Mouse (Mus musculus) G1E (cell line): Measurements from ENCODE around the gene March4. TPM values are rescaled to one million over a fixed set of nuclear protein-coding genes. Genes with fewer than 3 reads are reported as not detected.

Experiments used
- ATAC-seq: 2 replicates; pipeline ENCODE4 v1.8.0; 2016; ENCODE audit warnings: mild to moderate bottlenecking; ENCODE audit not compliant: insufficient number of reproducible peaks, poor library complexity, low FRiP score, severe bottlenecking; ENCODE audit errors: extremely low read depth
- DNase-seq: peaks from one replicate; pipeline ENCODE4 v3.0.0; 2012; ENCODE audit warnings: low spot score
- H3K27me3 ChIP-seq: 2 replicates; pipeline ENCODE4 v1.6.1; 2012; ENCODE audit warnings: mild to moderate bottlenecking, low read length, inconsistent platforms; ENCODE audit not compliant: insufficient read depth
- H3K36me3 ChIP-seq: replicated peaks from 2 replicates; pipeline ENCODE3; 2012; ENCODE audit warnings: mild to moderate bottlenecking, inconsistent platforms
- H3K4me1 ChIP-seq: 2 replicates; pipeline ENCODE4 v1.6.1; 2012; ENCODE audit warnings: low read depth, low read length, inconsistent platforms, mixed read lengths; ENCODE audit not compliant: insufficient read depth
- H3K4me3 ChIP-seq: 2 replicates; pipeline ENCODE4 v1.5.1; 2012; ENCODE audit warnings: low read depth, mild to moderate bottlenecking, inconsistent platforms, low read length, moderate library complexity, mixed read lengths
- H3K9me3 ChIP-seq: replicated peaks from 2 replicates; pipeline ENCODE4 v1.6.1; 2012; ENCODE audit warnings: inconsistent platforms
- CTCF ChIP-seq: IDR thresholded peaks from 2 replicates; pipeline ENCODE4 v1.5.1; 2012; ENCODE audit warnings: low read depth, low read length, inconsistent platforms, mixed read lengths
- GATA1 ChIP-seq: IDR thresholded peaks from 2 replicates; pipeline ENCODE4 v1.6.1; 2012; ENCODE audit warnings: borderline replicate concordance, low read length, inconsistent platforms, mixed read lengths
- GATA2 ChIP-seq: IDR thresholded peaks from 2 replicates; pipeline ENCODE4 v1.6.1; 2012; ENCODE audit warnings: low read depth, low read length, inconsistent platforms, borderline replicate concordance
- POLR2AphosphoS5 ChIP-seq: IDR thresholded peaks from 2 replicates; pipeline ENCODE4 v1.6.1; 2012; ENCODE audit warnings: low read depth, low read length, inconsistent platforms; ENCODE audit not compliant: insufficient replicate concordance
- TAL1 ChIP-seq: conservative IDR thresholded peaks from 2 replicates; pipeline ENCODE4 v1.6.1; 2012; ENCODE audit warnings: low read depth, low read length, inconsistent platforms, mixed read lengths
- polyA plus RNA-seq: library from polyadenylated mRNA; stranded (reverse); fragments of >175 nt; gene quantifications from 2 replicates; pipeline ENCODE4 v1.2.3, GENCODE M21; 2012
- total RNA-seq, 2 experiments: library from RNA; stranded (forward) in 1 of 2; stranded (reverse) in 1 of 2; fragments of 200-1000 nt in 1 of 2; fragments of >200 nt in 1 of 2; fragmentation: Nextera tagmentation in 1 of 2; gene quantifications; 2 replicates each; pipeline ENCODE4 v1.2.3; 2014 to 2017

Gene March4
- total and polyA plus RNA-seq, 3 experiments = 0.05 TPM; not detected in 2

- TF ChIP-seq POLR2AphosphoS5 = no peak
- no peak for TF ChIP-seq CTCF
- no peak for TF ChIP-seq GATA2
- no peaks in the 10 kb centered on the region for H3K9me3 ChIP-seq
- ATAC-seq (no peak), DNase-seq (no peak)
- H3K4me3 ChIP-seq = no peak overlapping the region
- H3K36me3 ChIP-seq = no peaks in the 10 kb centered on the region
- no peaks in the 10 kb centered on the region for H3K4me1 ChIP-seq
- H3K27me3 ChIP-seq = no peaks in the 10 kb centered on the region; the same call in 1 of the 2 replicates
These were observed 94.0 kb downstream of the March4 start for GRCm38 (mm10) chr1:72442747-72443146.

GRCm38 (mm10) chr1:72439146-72439545 is 97.6 kb downstream of the March4 start:
- Histone ChIP-seq H3K36me3 (no peaks in the 10 kb centered on the region), H3K4me3 (no peak overlapping the region), H3K27me3 (no peaks in the 10 kb centered on the region), H3K4me1 (no peaks in the 10 kb centered on the region), H3K9me3 (no peaks in the 10 kb centered on the region)
- TF ChIP-seq GATA1 (no peak), TAL1 (no peak), POLR2AphosphoS5 (no peak), GATA2 (no peak), CTCF (no peak)
- ATAC-seq = no peak
- no peak for DNase-seq

GRCm38 (mm10) chr1:72436967-72437366 is 99.8 kb downstream of the March4 start:
- TF ChIP-seq TAL1 = no peak
- TF ChIP-seq GATA1 = no peak
- no peak for TF ChIP-seq CTCF
- TF ChIP-seq GATA2 = no peak
- TF ChIP-seq POLR2AphosphoS5 = no peak

GRCm38 (mm10) chr1:72434510-72434909 is 102.2 kb downstream of the March4 start:
- TF ChIP-seq CTCF = no peak
- no peak for TF ChIP-seq TAL1
- no peak for TF ChIP-seq GATA1
- Histone ChIP-seq H3K27me3 (no peaks in the 10 kb centered on the region), H3K4me1 (no peaks in the 10 kb centered on the region), H3K36me3 (no peaks in the 10 kb centered on the region), H3K9me3 (no peaks in the 10 kb centered on the region), H3K4me3 (no peak overlapping the region)
- no peak for DNase-seq
- ATAC-seq = no peak

More at GRCm38 (mm10) chr1:72436967-72437366, 99.8 kb downstream of the March4 start:
- Histone ChIP-seq H3K4me1 (no peaks in the 10 kb centered on the region), H3K9me3 (no peaks in the 10 kb centered on the region), H3K36me3 (no peaks in the 10 kb centered on the region), H3K27me3 (no peaks in the 10 kb centered on the region), H3K4me3 (no peak overlapping the region)
- DNase-seq (no peak), ATAC-seq (no peak)

- DNase-seq (no peak), ATAC-seq (no peak)
- H3K4me3 ChIP-seq = no peak overlapping the region
- no peaks in the 10 kb centered on the region for H3K4me1 ChIP-seq
- H3K27me3 ChIP-seq = peaks cover 1% of the 10 kb centered on the region; the same call in 1 of the 2 replicates
- H3K36me3 ChIP-seq = no peaks in the 10 kb centered on the region
- TF ChIP-seq GATA2 = no peak
- H3K9me3 ChIP-seq = no peaks in the 10 kb centered on the region
These were observed 104.2 kb downstream of the March4 start for GRCm38 (mm10) chr1:72432579-72432978.

GRCm38 (mm10) chr1:72429107-72429807 is 107.5 kb downstream of the March4 start:
- DNase-seq (no peak), ATAC-seq (no peak)

More at GRCm38 (mm10) chr1:72429107-72429807, 107.5 kb downstream of the March4 start:
- TF ChIP-seq POLR2AphosphoS5 = no peak
- no peak for TF ChIP-seq GATA2
- TF ChIP-seq GATA1 = no peak
- no peak for TF ChIP-seq CTCF
- TF ChIP-seq TAL1 = no peak
- no peaks in the 10 kb centered on the region for H3K36me3 ChIP-seq
- H3K27me3 ChIP-seq = peaks cover 5% of the 10 kb centered on the region; the same call in 1 of the 2 replicates
- H3K4me3 ChIP-seq = no peak overlapping the region
- no peaks in the 10 kb centered on the region for H3K9me3 ChIP-seq
- H3K4me1 ChIP-seq = no peaks in the 10 kb centered on the region
